Mouse (Mus musculus): ENCODE data around the gene Spz1.
"Not testable (repeated sequence)": the region's sequence is repeated elsewhere in the genome, so short reads cannot be mapped to it uniquely, and the experiment has no call there.

The Spz1 gene

DNA sequence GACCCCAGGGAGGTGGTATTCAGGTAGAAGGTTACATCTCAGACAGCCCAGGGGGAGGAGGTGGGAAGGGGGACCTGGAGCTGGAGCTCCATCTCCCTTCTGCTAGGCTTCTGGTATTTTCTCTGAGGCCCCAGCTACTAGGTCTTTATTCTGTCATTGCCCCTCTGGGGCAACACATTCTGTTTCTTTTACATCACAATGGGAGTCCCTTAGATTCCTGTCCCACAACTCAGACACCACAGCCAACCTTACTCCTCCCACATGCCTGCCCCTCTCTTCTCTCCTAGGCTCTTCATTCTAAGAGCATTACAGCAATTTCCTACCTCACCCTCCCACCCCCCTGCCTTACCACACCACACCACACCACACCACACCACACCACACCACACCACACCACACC, at the start of gene Spz1:
Spz1 (minus strand) TSS at position 101 of the 400 bp plus-strand sequence.
- no peak for DNase-seq (ENCODE audit: low spot score in 2 of 2)

DNA sequence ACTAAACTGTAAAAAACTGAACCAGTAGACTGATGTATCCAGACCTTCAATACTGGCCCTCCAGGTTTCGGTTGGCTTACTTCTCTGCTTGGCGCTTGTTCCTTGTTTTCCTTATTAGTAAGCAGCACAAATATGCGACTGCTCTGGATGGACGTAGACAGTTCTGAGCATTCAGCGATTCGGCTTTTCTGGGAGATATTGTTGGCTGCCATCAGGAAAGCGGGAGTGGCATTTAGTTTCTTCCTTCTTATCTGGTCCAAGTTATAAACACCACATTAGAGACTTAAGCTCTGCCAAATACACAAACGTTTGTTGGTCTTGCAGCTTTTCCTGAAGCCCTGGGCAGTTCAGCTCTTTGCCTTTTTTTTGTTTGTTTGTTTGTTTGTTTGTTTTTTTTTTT, 40.5 kb upstream of the Spz1 start:
- no peak for DNase-seq (ENCODE audit: low spot score in 2 of 2)

DNA sequence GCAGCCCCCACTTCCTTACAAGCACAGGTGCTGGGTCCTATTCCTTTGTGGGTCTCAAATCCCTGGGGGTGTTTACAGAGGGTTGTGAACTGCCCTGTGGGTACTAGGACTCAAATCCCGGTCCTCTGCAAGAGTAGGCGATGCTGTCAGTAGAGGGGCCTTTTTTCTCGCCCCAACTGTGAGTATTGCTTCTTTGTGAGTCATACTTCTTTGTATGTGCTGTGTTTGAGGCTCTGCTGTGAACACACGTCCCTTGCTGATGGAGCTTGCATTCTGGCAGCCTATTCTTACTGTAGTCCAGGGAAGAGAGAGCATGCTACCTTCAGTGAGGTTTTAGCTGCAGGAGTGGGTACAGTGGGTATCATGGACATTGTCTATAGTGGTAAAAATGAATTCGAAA, 39.2 kb upstream of the Spz1 start:
- no peak for DNase-seq (ENCODE audit: low spot score in 2 of 2)

DNA sequence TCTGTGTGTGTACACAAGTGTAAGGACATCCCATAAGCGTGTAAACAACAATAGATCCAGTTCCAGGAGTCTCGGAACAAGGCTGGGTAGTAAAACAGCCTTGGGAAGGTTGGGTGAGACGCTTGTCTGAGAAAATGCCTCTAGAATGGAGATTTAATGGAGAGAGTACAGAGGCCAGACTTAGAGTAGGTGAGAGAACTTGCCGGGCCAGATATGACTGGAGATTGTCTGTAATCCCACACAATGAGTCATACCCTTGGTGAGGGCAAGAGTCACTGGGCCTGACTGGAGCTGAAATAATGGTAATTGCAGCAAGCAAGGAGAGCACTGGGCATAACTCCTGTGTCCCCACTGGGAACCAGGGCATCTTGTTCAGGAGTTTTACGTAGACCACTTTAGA, 37.1 kb upstream of the Spz1 start:
- no peak for DNase-seq (ENCODE audit: low spot score in 2 of 2)

DNA sequence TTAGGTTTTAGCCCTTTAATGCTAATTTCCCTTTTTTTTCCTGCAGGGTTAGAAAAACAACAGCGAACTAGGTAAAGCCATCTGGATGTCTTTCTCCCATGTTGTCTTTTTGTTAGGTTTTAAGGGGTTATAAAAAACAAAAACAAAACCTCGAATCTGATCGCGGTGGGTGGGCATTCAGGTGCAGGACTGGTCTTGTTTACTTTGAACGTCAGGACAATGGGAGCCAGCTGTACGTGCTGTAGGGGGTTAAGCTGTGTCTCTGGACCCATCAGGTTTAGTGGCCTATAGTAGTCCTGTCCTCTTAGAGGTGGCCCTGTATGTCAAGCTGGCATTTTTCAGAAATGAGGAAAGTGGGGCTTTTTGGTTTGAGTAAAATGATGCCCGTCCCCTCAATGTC, 35.9 kb upstream of the Spz1 start:
- no peak for DNase-seq (ENCODE audit: low spot score in 2 of 2)

DNA sequence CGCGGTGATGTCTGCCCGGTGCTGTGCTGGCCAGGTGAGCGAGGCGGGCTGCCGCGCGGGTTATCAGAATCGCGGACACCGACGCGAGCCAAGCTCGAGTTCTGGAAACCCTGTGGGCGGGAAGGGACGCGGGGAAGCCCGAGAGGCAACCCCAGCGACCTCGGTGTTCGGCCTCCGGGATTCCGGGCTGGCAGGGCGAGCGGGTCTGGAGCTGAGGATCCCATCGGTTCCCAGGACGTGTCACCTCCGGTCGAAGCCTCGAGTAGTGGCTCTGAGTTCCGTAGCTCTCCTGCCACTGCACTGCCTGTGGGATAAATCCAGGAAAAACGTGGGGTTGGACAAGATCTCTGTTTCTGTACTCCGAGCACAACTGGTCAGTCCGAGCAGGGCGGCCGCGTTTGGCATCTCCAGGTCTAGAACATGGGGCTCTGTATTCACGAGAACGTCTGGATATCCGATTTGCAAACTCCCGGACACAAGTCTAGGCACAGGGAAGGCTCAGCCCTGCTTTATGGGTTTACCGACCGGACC, 35.3 kb upstream of the Spz1 start:
- no peak for DNase-seq (ENCODE audit: low spot score in 2 of 2)

DNA sequence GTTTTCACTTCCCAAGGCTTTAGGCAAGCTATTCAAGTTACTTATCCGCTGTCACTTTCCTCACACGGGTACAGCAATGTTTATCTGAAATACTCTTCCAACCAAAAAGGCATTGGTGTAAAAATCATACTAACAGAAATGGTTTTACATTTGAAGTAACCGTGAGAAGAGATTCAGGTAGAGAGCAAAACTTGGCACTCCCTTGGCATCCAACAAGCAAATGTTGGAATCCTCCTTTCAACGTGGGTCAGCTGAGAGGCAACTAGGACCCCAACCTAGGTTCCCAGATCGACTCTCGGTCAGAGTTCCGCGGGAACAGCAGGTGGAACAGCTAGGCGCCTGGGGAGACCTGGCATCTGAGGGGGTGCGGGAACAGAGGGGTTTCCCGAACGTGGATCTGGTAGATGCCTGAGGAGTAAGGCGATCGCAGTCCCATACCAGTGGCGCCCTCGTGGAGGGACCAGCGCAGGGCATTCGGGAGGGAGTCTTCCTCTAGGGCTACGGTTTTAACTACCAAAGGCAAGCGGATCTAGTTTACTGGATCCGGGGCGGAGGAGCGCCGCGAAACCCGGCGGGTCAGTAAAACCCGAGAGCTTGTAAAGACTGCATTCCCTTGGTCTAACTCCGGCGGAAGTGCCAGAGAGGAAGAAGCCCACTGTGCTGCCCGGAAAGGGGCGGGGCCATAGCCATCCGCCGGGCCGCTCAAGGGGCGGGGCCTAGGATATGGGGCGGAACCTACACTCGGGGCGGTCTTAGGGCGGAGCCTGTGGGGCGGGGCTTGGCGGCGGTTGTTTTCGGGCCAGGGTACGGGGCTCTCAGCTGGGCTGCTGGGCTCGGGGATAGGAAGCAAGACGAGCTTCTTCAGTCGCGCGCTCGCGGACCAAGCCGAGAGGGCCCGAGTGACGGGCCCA, 34.6 kb upstream of the Spz1 start, which contains the start of gene Serinc5:
Serinc5 (plus strand) TSS at position 781 of the 911 bp plus-strand sequence.
- DNase-seq (ENCODE audit: low spot score in 2 of 2), result peak; percentile 97 to 98

DNA sequence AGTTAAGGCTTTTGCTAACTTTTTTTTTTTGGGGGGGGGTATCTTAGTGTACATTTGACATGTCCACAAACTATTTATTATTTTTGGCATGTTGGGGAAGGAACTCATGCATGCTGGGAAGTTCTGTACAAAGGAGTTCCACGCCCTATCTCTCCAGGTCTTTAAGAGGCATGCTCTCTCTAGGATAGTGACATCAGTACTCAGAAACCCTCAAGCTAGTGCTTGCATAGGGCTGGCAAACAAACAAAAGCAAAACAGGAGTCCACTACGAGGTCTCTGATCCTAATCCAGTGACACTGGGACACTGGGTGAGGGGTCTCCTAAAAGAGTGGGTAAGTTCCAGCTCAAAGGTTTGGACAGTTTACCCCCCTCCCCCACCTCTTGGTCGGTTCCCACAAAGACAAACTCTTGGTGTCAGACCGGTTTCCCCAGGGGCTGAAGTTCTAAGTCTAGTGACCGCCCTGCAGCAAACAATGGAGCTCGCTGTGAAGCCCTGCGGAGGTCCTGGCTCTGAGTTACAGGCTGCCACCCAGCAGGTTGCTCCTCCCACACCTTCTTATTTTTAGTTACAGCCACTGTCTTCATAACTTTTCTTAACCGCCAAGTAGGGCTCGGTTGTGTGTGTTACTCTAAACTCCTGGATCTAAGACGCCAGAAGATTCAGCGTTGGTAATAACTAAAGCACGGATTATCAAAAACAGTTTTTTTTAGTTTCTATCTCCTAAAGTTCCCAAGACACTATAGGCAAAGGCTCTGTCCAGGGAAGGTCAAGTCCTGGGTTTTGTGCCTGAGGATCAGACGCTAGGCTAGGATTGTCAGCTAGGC, 33.7 kb upstream of the Spz1 start:
- peak; percentile 62 to 72 for DNase-seq (ENCODE audit: low spot score in 2 of 2)

DNA sequence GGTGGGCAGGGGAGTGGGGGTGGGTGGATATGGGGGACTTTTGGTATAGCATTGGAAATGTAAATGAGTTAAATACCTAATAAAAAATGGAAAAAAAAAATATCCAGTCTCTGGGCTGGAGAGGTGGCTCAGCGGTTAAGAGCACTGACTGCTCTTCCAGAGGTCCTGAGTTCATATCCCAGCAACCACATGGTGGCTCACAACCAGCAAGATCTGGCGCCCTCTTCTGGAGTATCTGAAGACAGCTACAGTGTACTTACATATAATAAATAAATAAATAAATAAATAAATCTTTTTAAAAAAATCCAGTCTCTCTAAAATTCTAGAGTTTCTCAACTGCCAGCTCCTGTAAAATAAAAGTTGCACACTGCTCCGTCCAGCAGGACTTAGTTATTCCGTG, 29.3 kb upstream of the Spz1 start:
- DNase-seq (ENCODE audit: low spot score in 2 of 2), result not testable (repeated sequence)

DNA sequence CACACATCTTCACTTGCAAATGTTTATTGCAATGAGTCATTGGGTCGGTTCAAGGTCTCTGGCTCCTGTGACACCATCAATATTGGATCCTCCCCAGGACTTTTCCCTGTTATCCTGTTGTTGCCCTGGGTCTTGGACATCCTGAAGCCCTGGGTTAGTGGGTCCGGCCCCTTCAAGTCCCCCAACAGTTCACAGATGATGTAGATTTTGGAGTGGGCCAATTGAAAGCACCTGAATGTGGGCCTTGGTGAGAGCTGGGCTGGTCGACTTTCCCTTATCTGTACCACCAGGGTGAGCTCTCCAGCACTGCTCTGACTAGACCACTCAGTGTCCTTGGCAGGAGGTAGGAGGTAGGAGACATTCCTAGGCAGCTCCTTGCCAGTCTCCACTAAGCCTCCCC, 19.5 kb upstream of the Spz1 start:
- no peak for DNase-seq (ENCODE audit: low spot score in 2 of 2)

DNA sequence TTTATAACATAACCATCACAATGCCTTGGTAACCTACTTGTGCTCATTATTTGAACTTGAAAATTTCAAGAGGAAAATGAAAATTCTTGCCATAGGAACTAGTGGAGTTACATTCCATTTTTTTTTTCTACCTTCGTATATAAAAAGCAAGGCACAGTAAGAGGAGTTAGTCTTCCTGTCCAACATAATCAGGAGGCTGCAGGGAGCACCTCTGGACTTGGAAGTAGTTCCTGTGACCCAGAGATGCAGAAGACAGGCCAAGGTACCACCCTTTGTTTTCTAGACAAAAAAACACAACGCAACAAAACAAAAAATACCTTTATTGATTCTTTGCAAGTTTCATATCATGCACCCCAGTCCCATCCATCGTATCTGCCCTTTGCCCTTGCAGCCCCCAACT, 18.9 kb upstream of the Spz1 start:
- DNase-seq (ENCODE audit: low spot score in 2 of 2), result no peak

DNA sequence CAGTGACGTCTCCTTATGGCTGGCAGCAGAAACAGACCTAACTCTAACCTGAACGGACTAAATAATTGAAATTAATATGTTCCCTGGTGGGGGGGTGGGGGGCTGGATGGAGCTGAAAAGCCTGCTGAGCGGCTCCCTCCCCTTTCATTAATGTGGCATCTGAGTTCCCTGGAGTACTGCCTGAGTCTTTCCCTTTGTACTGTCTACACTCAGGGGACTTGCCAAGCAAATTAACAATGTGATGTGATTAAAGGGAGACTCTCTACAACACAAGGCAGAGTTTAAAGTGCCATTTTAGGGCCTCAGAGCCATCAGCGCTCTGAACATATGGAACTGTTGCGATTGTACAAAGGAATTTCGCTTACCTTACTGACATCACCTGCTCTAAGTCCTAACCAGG, 18.5 kb upstream of the Spz1 start:
- no peak for DNase-seq (ENCODE audit: low spot score in 2 of 2)

DNA sequence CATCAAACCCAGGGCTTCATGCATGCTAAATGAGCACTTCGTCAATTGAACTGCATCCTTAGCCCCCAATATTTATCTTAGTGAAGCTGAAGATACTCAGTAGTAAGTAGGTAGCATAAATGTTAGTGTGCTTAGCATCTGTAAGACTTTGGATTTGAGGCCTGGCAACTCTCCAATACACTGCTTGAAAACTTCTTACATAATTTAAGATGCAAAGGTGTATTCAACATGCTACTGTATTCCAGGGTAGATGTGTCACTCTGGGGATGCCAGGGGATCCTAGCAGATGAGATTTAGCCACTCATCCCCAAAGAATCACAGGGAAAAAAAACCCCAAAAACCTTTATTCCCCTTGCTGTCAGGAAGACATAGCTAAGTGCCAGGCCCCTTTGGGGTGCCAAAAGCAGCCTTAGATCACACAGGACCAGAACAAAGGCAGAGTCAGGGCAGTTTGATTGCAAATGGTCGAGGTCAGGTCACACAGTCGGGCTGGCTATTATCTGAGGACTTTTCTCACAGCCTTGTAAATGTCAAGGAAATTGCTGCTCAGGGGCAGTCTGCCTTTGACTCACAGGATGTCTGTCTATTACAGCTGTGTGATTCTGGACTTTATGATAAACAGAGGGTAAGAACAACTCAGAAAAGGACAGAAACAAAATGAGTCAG, 17.9 kb upstream of the Spz1 start:
- no peak for DNase-seq (ENCODE audit: low spot score in 2 of 2)

DNA sequence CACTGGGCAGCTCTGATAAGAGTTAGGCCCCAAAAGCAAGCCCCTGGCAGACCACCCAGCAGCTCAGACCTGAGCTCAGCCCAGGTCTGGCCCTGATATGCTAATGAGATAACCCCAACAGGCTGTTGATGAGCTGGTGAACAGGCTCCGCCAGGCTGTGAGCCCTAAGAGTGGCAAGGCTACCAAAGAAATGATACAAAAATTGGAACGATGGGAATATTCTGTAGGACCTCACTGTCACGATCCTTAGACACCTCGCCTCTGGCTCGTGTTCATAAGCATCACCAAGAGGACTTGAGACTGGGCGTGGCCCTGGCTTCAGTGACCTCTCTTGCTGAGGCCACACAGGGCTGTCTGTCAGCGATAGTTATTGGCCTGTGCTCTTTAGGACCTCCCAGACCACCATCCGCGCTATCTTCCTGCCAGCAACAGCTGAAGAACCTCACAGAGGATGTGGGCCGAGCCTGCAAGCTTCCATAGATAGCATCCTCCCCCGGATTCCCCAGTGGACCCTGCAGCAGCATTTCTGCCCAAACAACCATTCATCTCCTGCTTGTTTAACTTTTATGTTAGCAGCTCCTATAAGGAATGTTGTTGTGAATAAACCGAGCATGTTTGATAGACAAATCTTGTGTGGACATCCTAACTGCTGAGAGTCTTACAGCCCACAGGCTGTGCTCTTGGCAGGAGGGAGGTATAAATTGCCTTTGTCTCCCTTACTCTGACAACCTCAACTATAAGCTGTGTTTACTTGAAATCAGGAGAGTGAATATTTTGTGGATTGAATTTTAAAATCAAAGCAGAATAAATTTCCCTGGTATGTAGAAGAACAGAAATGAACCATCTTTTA, 17.0 kb upstream of the Spz1 start:
- peak; percentile 39 to 48 for DNase-seq (ENCODE audit: low spot score in 2 of 2)

DNA sequence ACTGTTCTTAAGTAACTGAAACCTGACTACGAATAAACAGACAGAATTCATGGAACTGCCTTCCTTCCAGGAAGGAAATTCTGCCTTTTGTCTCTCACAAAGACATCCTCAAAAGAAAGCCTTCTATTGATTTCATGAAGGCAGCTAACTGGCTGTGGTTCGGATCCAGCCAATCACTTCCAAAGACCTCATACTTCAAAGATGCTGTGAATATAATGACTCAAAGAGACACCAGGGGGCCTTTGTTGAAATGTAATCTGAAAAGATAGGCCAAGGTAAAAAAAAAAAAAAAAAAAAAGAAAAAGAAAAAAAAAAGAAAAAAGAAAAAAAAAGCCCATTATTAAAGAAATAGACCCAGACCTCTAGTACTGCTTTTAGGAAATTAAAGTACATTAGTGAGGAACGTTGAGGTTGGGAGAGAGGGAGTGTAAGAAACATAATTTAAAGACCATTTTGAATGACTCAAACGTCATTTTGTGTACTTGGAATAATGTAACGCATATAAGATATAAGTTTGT, 16.4 kb upstream of the Spz1 start:
- DNase-seq (ENCODE audit: low spot score in 2 of 2), result no peak

DNA sequence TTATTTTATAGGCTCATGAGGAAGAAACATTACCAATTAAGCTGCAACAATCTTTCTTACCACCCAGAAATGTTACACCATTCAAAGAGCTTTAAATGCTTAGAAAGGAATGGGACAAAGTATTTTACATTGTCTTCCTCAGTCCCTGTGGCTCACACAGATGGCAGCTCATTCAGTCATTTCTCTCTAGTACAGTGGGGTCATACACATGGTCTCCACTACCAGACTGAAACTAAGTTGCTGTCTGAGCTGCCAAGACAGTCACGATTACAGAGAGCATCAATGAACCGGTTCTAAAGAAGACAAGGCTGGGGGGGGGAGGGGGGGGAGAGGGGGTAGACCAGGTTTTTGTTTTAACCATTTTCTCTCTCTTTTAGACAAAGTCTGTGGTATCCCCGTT, 15.3 kb upstream of the Spz1 start:
- no peak for DNase-seq (ENCODE audit: low spot score in 2 of 2)

DNA sequence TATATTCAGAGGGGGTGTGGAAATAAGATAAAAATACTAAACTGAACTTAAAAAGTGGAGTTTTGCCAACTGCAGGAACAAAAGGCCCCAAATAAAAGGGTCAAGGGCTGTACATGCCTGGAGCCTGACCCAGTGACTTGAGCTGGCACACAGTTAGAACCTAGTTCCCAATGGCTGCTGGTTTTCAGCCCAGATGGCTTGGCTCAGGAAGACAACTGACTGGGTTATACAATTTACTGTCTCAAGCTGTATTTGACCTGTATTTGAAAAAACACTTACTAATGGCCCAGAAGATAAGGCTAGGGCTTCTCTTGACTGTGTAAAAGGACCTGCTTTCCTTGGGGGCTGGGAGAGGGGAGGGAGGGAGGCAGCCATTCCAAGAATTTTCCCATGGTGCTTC, 13.3 kb upstream of the Spz1 start:
- DNase-seq (ENCODE audit: low spot score in 2 of 2), result no peak

DNA sequence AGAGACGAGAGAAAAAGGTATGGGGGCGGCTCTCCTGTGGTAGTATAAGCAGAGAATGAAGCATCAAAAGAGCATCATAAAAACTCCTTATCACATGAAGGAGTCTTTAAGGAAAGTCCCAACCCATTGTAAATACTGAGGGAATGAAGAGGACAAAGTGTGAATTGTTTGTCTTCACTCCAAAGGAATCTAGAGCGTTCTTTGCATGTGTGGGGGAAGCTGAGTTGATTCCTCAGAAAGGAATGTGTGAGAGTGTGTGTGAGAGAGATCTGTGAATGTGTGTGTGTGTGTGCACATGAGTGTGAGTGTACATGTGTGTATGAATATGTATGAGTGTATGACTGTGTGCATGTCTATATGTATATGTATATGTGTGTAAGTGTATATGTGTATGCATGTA, 12.7 kb upstream of the Spz1 start:
- no peak for DNase-seq (ENCODE audit: low spot score in 2 of 2)

DNA sequence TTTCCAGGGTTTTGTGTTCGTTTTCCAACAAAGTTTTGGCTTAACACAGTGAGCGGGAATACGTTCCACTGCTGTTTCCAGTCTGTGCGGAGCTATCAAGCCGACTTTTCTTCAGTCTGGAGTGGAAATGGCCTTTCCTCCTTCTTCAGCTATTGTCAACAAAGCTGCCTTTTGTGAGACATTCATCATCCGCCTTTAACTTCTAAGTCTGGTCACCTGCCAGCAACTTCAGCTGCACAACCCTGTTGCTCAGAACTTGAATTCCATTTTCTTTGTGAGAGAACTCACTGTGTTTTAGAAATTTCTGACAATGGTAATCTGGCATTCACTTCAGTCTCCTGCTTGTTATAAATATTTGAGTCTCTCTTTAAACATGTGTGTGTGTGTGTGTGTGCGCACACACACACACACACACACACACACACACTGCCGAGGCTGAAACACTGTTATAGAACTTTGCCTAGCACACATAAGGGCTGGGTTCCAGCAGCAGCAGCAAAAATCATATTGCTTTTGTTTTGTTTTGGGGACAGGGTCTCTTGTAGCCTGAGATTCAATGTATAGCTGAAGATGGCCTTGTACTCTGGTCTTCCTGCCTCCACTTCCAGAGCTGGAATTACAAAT, 8.2 kb upstream of the Spz1 start:
- no peak for DNase-seq (ENCODE audit: low spot score in 2 of 2)

Measured in heart, adult 9 months (tissue).